Mouse (Mus musculus) liver, postnatal 0 days (tissue): Measurements from ENCODE around the gene Dhx9. TPM values are rescaled to one million over a fixed set of nuclear protein-coding genes. Genes with fewer than 3 reads are reported as not detected.
"Not testable (repeated sequence)": the region's sequence is repeated elsewhere in the genome, so short reads cannot be mapped to it uniquely, and the experiment has no call there.

ENCODE experiments used
- ATAC-seq: fragments of 200-750 bp; cut with Nextera tagmentation; 2 replicates; pipeline ENCODE4 v1.8.0; 2017; ENCODE audit warnings: mild to moderate bottlenecking, moderate library complexity
- DNase-seq: peaks from one replicate; pipeline ENCODE4 v3.0.0-alpha.2; 2016
- H3K27ac ChIP-seq: fragments of 300-500 bp; sonication (generic); 2 replicates; pipeline ENCODE4 v1.5.1; 2014; ENCODE audit warnings: antibody characterized with exemption, moderate library complexity, mild to moderate bottlenecking, low read depth
- H3K27me3 ChIP-seq: fragments of 300-500 bp; sonication (generic); 2 replicates; pipeline ENCODE4 v1.6.1; 2014; ENCODE audit warnings: low read length, control low read depth, mixed read lengths; ENCODE audit not compliant: insufficient read depth
- H3K36me3 ChIP-seq: fragments of 300-500 bp; sonication (generic); replicated peaks from 2 replicates; pipeline ENCODE4 v1.6.1; 2014; ENCODE audit warnings: mild to moderate bottlenecking, control low read depth, low read length, moderate library complexity, mixed read lengths; ENCODE audit not compliant: insufficient read depth
- H3K4me1 ChIP-seq: fragments of 300-500 bp; sonication (generic); 2 replicates; pipeline ENCODE4 v1.6.1; 2014; ENCODE audit warnings: antibody characterized with exemption, mild to moderate bottlenecking, control low read depth; ENCODE audit not compliant: insufficient read depth
- H3K4me2 ChIP-seq: fragments of 300-500 bp; sonication (generic); 2 replicates; pipeline ENCODE4 v1.6.1; 2014; ENCODE audit warnings: low read depth, mild to moderate bottlenecking, low read length, moderate library complexity, mixed read lengths
- H3K4me3 ChIP-seq: fragments of 300-500 bp; sonication (generic); 2 replicates; pipeline ENCODE4 v1.5.1; 2014; ENCODE audit warnings: low read depth, low read length
- H3K9ac ChIP-seq: fragments of 300-500 bp; sonication (generic); replicated peaks from 2 replicates; pipeline ENCODE4 v1.6.1; 2014; ENCODE audit warnings: mild to moderate bottlenecking, moderate library complexity
- H3K9me3 ChIP-seq: fragments of 300-500 bp; sonication (generic); 2 replicates; pipeline ENCODE4 v1.6.1; 2016; ENCODE audit warnings: mild to moderate bottlenecking, control low read depth, low read length, mixed read lengths
- CTCF ChIP-seq: sonication (generic); IDR thresholded peaks from 2 replicates; pipeline ENCODE4 v1.5.1; 2016; ENCODE audit warnings: antibody characterized with exemption, low read depth
- EP300 ChIP-seq: IDR thresholded peaks from 2 replicates; pipeline ENCODE4 v1.6.1; 2016; ENCODE audit warnings: antibody characterized with exemption, low read depth, mild to moderate bottlenecking
- WGBS: fragments of 180-500 bp; shearing (Covaris S2); extraction: QIAGEN DNeasy Blood & Tissue Kit; methylation state at CpG from one replicate; pipeline ENCODE4 v1.1.7; 2014; ENCODE audit not compliant: insufficient replicate concordance; 5-methylcytosine and 5-hydroxymethylcytosine counted together
- polyA plus RNA-seq: library from polyadenylated mRNA; unstranded; fragments of >200 nt; fragmentation: Nextera tagmentation; extraction: Ambion mirVana; gene quantifications from 2 replicates; pipeline ENCODE4 v1.2.1, GENCODE M21; 2015

The Dhx9 gene
- polyA plus RNA-seq, 1 experiment from 2014 or later = 9.9 TPM

GRCm38 (mm10) chr1:153414962-153415361, 72.5 kb downstream of the Dhx9 start:
- Histone ChIP-seq H3K4me1 (no peaks in the 10 kb centered on the region), H3K9me3 (no peaks in the 10 kb centered on the region), H3K9ac (no peak overlapping the region), H3K36me3 (no peaks in the 10 kb centered on the region), H3K27ac (peak overlapping the region; percentile 71), H3K4me3 (no peak overlapping the region), H3K27me3 (no peaks in the 10 kb centered on the region), H3K4me2 (peak overlapping the region; percentile 32)
- TF ChIP-seq CTCF (no peak), EP300 (no peak)
- peak; percentile 25 for DNase-seq
- peak; percentile 62 for ATAC-seq
- 48% methylated on average over 4 of the region's 4 CpGs for WGBS

- H3K4me1 ChIP-seq, H3K9me3 ChIP-seq, H3K27me3 ChIP-seq, H3K36me3 ChIP-seq, H3K9ac ChIP-seq: not testable (repeated sequence)
- ATAC-seq (peak; percentile 59), DNase-seq (peak; percentile 34)
- Histone ChIP-seq H3K4me3 (peak overlapping the region; percentile 13; the same call in 1 of the 2 replicates), H3K4me2 (peak overlapping the region; percentile 32; the same call in 1 of the 2 replicates), H3K27ac (peak overlapping the region; percentile 71)
- WGBS = 55% methylated on average over 24 of the region's 24 CpGs
Measured at GRCm38 (mm10) chr1:153414114-153414723, 73.2 kb downstream of the Dhx9 start.

DNA sequence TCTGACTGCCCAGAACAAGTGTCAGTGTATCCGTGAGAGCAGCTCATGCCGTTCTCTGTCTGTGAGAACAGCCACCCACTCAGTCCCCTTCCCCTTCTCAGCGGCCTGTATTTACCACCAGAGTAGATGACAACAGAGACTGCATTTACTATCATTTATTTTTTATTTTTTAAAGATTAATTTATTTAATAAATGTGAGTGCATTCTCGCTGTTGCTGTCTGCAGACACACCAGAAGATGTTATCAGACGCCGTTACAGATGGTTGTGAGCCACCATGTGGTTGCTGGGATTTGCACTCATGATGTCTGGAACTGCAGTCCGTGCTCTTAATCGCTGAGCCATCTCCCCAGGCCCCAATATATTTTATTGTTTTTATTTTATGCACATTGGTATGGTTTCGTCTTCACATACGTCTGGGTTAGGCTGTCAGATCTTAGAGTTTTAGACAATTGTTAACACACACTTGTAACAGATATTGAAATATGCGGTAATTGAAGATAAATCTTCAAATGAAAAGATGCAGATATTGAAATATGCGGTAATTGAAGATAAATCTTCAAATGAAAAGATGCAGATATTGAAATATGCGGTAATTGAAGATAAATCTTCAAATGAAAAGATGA, 74.0 kb downstream of the Dhx9 start:
- not testable (repeated sequence) for H3K4me1 ChIP-seq, H3K9me3 ChIP-seq, DNase-seq, H3K4me2 ChIP-seq, ATAC-seq, H3K27me3 ChIP-seq, H3K27ac ChIP-seq, H3K9ac ChIP-seq, H3K36me3 ChIP-seq
- H3K4me3 ChIP-seq = peak overlapping the region; percentile 17
- WGBS = 64% methylated on average over 13 of the region's 13 CpGs

DNA sequence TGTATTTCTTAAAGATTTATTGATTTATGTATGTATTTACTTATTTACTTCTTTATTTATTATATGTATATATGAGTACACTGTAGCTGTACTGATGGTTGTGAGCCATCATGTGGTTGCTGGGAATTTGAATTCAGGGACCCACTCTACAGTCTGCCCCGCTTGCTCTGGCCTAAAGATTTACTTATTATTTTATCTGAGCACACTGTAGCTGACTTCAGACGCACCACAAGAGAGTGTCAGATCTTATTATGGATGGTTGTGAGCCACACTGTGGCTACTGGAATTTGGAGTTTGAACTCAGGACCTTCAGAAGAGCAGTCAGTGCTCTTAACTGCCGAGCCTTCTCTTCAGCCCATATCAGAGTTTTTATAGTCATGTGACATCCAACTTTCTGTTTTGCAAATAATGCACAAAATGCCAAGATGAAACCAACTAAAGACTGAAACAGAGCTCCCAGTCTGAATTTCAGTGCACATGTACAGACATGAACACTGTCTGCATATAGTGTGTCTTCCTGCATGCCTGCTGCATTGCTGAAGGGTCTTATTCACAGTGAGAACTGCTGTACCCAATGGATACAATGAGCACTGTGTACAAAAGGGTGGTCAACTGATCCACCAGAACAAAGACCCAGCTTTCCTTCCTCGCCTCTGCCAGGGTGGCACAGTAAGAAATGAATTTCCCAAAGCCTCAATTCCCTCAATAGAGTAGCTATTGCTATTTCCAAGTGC, 74.6 kb downstream of the Dhx9 start:
- H3K27me3 ChIP-seq, DNase-seq, H3K9me3 ChIP-seq, H3K36me3 ChIP-seq, ATAC-seq, H3K9ac ChIP-seq, H3K4me1 ChIP-seq, H3K4me2 ChIP-seq, H3K27ac ChIP-seq: not testable (repeated sequence)
- H3K4me3 ChIP-seq = peak overlapping the region; percentile 17
- WGBS = 62% methylated on average over 3 of the region's 4 CpGs

DNA sequence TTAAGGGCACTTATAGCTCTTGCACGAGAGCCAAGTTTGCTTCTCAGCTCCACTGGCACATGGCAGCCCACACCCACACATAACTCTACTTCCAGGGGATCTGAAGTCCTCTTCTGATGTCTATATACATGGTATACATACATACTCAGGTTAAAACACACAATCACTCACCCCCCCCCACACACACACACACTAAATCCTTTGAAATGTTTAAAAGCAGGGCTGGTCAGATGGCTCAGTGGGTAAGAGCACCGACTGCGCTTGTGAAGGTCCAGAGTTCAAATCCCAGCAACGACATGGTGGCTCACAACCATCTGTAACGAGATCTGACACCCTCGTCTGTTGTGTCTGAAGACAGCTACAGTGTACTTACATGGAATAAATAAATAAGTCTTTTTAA, 75.7 kb downstream of the Dhx9 start:
- Histone ChIP-seq H3K9ac (no peak overlapping the region), H3K27me3 (no peaks in the 10 kb centered on the region)
- TF ChIP-seq EP300 = no peak
- TF ChIP-seq CTCF = no peak

DNA sequence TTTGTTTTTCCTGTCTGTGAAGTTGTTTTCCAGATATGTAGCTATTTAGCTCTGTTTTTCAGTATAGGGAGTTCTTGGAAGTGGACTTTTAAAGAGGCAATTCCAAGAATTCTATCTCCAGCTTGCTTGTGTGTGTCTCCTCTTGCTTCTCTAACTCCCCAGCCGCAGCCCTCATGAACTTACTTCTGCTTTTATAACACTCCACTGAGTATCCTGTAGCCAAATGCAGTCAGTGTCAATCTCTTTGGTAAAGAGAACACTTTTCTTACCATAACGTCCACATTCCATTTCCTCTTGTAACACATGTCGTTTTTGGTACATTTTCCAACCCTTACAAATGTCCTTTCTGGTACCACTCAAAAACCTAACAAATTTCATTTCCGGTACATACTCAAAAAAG, 76.5 kb downstream of the Dhx9 start:
- DNase-seq, H3K27me3 ChIP-seq, H3K4me1 ChIP-seq, H3K4me2 ChIP-seq, H3K9ac ChIP-seq, ATAC-seq, H3K4me3 ChIP-seq, H3K36me3 ChIP-seq, H3K27ac ChIP-seq, H3K9me3 ChIP-seq: not testable (repeated sequence)
- 86% methylated on average over 1 of the region's 4 CpGs for WGBS

More for the DNA sequence above, 75.7 kb downstream of the Dhx9 start:
- H3K36me3 ChIP-seq = no peaks in the 10 kb centered on the region
- DNase-seq (no peak), ATAC-seq (no peak)
- H3K4me3 ChIP-seq = no peak overlapping the region
- H3K27ac ChIP-seq = no peak overlapping the region
- H3K9me3 ChIP-seq = no peaks in the 10 kb centered on the region
- 80% methylated on average over 6 of the region's 6 CpGs for WGBS
- H3K4me2 ChIP-seq = no peak overlapping the region
- H3K4me1 ChIP-seq = no peaks in the 10 kb centered on the region

DNA sequence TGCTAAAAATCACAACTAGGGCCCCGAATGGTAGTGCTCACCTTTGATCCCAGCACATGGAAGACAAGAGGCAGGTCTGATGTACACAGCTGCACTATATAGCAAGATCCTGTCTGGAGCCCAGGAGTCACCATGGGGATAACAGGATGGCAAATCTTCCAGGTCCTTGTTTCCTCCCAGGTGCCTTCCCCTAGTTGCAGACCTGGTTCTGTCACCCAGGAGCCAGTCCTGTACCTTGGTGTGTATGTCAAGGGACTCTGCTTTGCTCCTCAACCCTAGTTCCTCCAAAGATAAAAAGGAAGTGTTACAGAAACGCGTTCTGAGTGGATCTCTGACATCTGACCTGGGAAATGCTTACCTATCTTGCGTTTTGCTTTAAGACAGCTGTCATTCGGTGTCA, 79.2 kb downstream of the Dhx9 start:
- H3K36me3 ChIP-seq, ATAC-seq, H3K9ac ChIP-seq, H3K27ac ChIP-seq, H3K4me1 ChIP-seq, DNase-seq, H3K4me3 ChIP-seq, H3K27me3 ChIP-seq, H3K4me2 ChIP-seq, H3K9me3 ChIP-seq: not testable (repeated sequence)
- 44% methylated on average over 4 of the region's 5 CpGs for WGBS

GRCm38 (mm10) chr1:153407641-153408040, 79.8 kb downstream of the Dhx9 start:
- not testable (repeated sequence) for H3K36me3 ChIP-seq, H3K4me1 ChIP-seq, H3K9ac ChIP-seq, DNase-seq, ATAC-seq, H3K4me2 ChIP-seq, H3K9me3 ChIP-seq, H3K27ac ChIP-seq, H3K4me3 ChIP-seq, H3K27me3 ChIP-seq
- WGBS = 83% methylated on average over 11 of the region's 11 CpGs
